Comparison of ENCODE assay signal across 9 mouse cellular contexts in genomic region chr1:34218323-34218722, GRCm38 (mm10).
A peak's percentile ranks its signal among the peaks of the same experiment; 100 is the strongest.
DNase-seq lines count a peak whose midpoint lies in the region; ATAC-seq and TF ChIP-seq lines count a peak whose summit lies in the region.
"Had no signal": no experiment of that assay in that cellular context is flagged by ENCODE, and none has a peak within 500 bp of the region (broad histone marks: within the 10 kb centered on the region; RNA-seq: fewer than 3 reads in every experiment).

No protein-coding gene starts in this region.

- H3K4me1 ChIP-seq in embryonic facial prominence, embryonic 14.5 days (ENCODE audit: control insufficient read depth, insufficient read depth, low read length) = no peaks in the 10 kb centered on the region
- no peaks in the 10 kb centered on the region for H3K4me1 ChIP-seq in heart, embryonic 16.5 days (ENCODE audit: control insufficient read depth, insufficient read depth, low read length)
- no peaks in the 10 kb centered on the region for H3K4me1 ChIP-seq in liver, embryonic 14.5 days (replicated peaks; ENCODE audit: control insufficient read depth in 2 of 2, insufficient read depth in 2 of 2, low read length in 1 of 2)
- H3K4me1 ChIP-seq in neural tube, embryonic 14.5 days (ENCODE audit: control insufficient read depth, insufficient read depth, low read length) = no peaks in the 10 kb centered on the region

- TF ChIP-seq EP300 in liver, embryonic 14.5 days (IDR thresholded peaks at IDR 0.05; ENCODE audit: low read depth) = no peak

- H3K36me3 ChIP-seq in embryonic facial prominence, embryonic 14.5 days (ENCODE audit: control insufficient read depth, insufficient read depth, low read length) = peaks cover 26% of the 10 kb centered on the region
- peaks cover 46% of the 10 kb centered on the region for H3K36me3 ChIP-seq in heart, embryonic 16.5 days (ENCODE audit: control insufficient read depth, insufficient read depth)
- H3K36me3 ChIP-seq in liver, embryonic 14.5 days (replicated peaks; ENCODE audit: control insufficient read depth, insufficient read depth, low read depth) = no peaks in the 10 kb centered on the region
- peaks cover 29% of the 10 kb centered on the region for H3K36me3 ChIP-seq in neural tube, embryonic 14.5 days (ENCODE audit: control insufficient read depth, insufficient read depth, low read length)

- WGBS in embryonic facial prominence, embryonic 14.5 days = 23% methylated on average over 6 of the region's 6 CpGs
- WGBS in heart, embryonic 16.5 days = 37% methylated on average over 6 of the region's 6 CpGs
- WGBS in liver, embryonic 14.5 days (ENCODE audit: insufficient replicate concordance) = 16% methylated on average over 6 of the region's 6 CpGs
- 45% methylated on average over 6 of the region's 6 CpGs for WGBS in neural tube, embryonic 14.5 days

- H3K9ac ChIP-seq in embryonic facial prominence, embryonic 14.5 days (ENCODE audit: low read depth, low read length) = no peak overlapping the region
- H3K9ac ChIP-seq in heart, embryonic 16.5 days (ENCODE audit: low read length) = no peak overlapping the region
- H3K9ac ChIP-seq in liver, embryonic 14.5 days (replicated peaks) = no peak overlapping the region
- H3K9ac ChIP-seq in neural tube, embryonic 14.5 days (replicated peaks; ENCODE audit: low read depth, low read length) = no peak overlapping the region

- no peaks in the 10 kb centered on the region for H3K27me3 ChIP-seq in embryonic facial prominence, embryonic 14.5 days (replicated peaks; ENCODE audit: control insufficient read depth, insufficient read depth, low read length)
- no peaks in the 10 kb centered on the region for H3K27me3 ChIP-seq in heart, embryonic 16.5 days (ENCODE audit: control insufficient read depth, insufficient read depth, low read length)
- no peaks in the 10 kb centered on the region for H3K27me3 ChIP-seq in liver, embryonic 14.5 days (ENCODE audit: control insufficient read depth, insufficient read depth, low read length)
- H3K27me3 ChIP-seq in neural tube, embryonic 14.5 days (ENCODE audit: control insufficient read depth, insufficient read depth, low read length) = no peaks in the 10 kb centered on the region

- no peak overlapping the region for H3K27ac ChIP-seq in embryonic facial prominence, embryonic 14.5 days (replicated peaks; ENCODE audit: low read depth, low read length)
- H3K27ac ChIP-seq in heart, embryonic 16.5 days (ENCODE audit: low read length) = no peak overlapping the region
- no peak overlapping the region for H3K27ac ChIP-seq in liver, embryonic 14.5 days
- H3K27ac ChIP-seq in neural tube, embryonic 14.5 days (ENCODE audit: low read depth, low read length) = no peak overlapping the region

- H3K9me3 ChIP-seq in embryonic facial prominence, embryonic 14.5 days (ENCODE audit: control insufficient read depth, low read length) = no peaks in the 10 kb centered on the region
- no peaks in the 10 kb centered on the region for H3K9me3 ChIP-seq in heart, embryonic 16.5 days (replicated peaks; ENCODE audit: control insufficient read depth, low read length)
- H3K9me3 ChIP-seq in liver, embryonic 14.5 days (ENCODE audit: control insufficient read depth, low read length) = no peaks in the 10 kb centered on the region
- no peaks in the 10 kb centered on the region for H3K9me3 ChIP-seq in neural tube, embryonic 14.5 days (ENCODE audit: control insufficient read depth, low read length)

- H3K4me3 ChIP-seq in embryonic facial prominence, embryonic 14.5 days (ENCODE audit: low read depth, low read length) = no peak overlapping the region
- H3K4me3 ChIP-seq in heart, embryonic 16.5 days (ENCODE audit: low read length) = no peak overlapping the region
- no peak overlapping the region for H3K4me3 ChIP-seq in liver, embryonic 14.5 days (ENCODE audit: insufficient read depth in 1 of 2, low read depth in 2 of 2, low read length in 2 of 2)
- no peak overlapping the region for H3K4me3 ChIP-seq in neural tube, embryonic 14.5 days (ENCODE audit: low read depth, low read length)
- H3K4me3 ChIP-seq: erythroblast, embryonic 14.5 days had no signal

- DNase-seq in CD4-positive helper T cell, adult 2 months (ENCODE audit: low read depth, low spot score) = peak; percentile 72
- peak; percentile 46 to 59 for DNase-seq in adrenal gland, postnatal 4 days (ENCODE audit: low spot score in 2 of 2)
- peak; percentile 81 for DNase-seq in embryonic facial prominence, embryonic 14.5 days (ENCODE audit: low spot score)
- DNase-seq in kidney, postnatal 25 days = peak; percentile 81 to 84
- DNase-seq in liver, embryonic 14.5 days (ENCODE audit: low read depth in 3 of 3, low spot score in 3 of 3) = peak; percentile 31 to 46 (median 40)
- peak; percentile 50 for DNase-seq in telencephalon, adult 2 months (ENCODE audit: low read depth, low spot score)

- TF ChIP-seq CTCF in liver, embryonic 14.5 days (IDR thresholded peaks at IDR 0.05; ENCODE audit: low read depth) = peak; percentile 95

- peak; percentile 80 for ATAC-seq in embryonic facial prominence, embryonic 14.5 days (ENCODE audit: low read depth)
- ATAC-seq in heart, embryonic 16.5 days (replicated peaks; ENCODE audit: extremely low read depth, insufficient read depth, low FRiP score) = peak; percentile 78
- ATAC-seq in liver, embryonic 14.5 days (ENCODE audit: insufficient read depth) = 0 out of 2 replicates have a peak, but pooled peaks have one; percentile 37
- peak; percentile 89; the same call in 1 of the 2 replicates for ATAC-seq in neural tube, embryonic 14.5 days (ENCODE audit: low read depth)

- H3K4me2 ChIP-seq in embryonic facial prominence, embryonic 14.5 days (ENCODE audit: low read depth, low read length) = no peak overlapping the region
- H3K4me2 ChIP-seq in heart, embryonic 16.5 days (ENCODE audit: low read depth, low read length) = no peak overlapping the region
- no peak overlapping the region for H3K4me2 ChIP-seq in liver, embryonic 14.5 days (ENCODE audit: low read depth)
- H3K4me2 ChIP-seq in neural tube, embryonic 14.5 days (ENCODE audit: low read depth, low read length) = no peak overlapping the region

Comparison
In these comparisons a context has a peak if more than half of its experiments do, and no peak if none do; other contexts are left out.
1. ATAC-seq: peak in every context shown above with its lines; median percentile 89 in neural tube, embryonic 14.5 days; 80 in embryonic facial prominence, embryonic 14.5 days; 78 in heart, embryonic 16.5 days; 37 in liver, embryonic 14.5 days.